ENCODE assay signal across 19 mouse cellular contexts in genomic region chr4:153768350-153768749, GRCm38 (mm10).
DNase-seq lines count a peak whose midpoint lies in the region; ATAC-seq and TF ChIP-seq lines count a peak whose summit lies in the region.
"Had no signal": no experiment of that assay in that cellular context is flagged by ENCODE, and none has a peak within 500 bp of the region (broad histone marks: within the 10 kb centered on the region; RNA-seq: fewer than 3 reads in every experiment).

No protein-coding gene starts in this region.

- intact Hi-C loops in heart, postnatal 14 days (cut with DNase I) = no loop called here

- 11% methylated on average over 3 of the region's 3 CpGs for WGBS in heart, embryonic 11.5 days (ENCODE audit: insufficient replicate concordance)
- WGBS in kidney, postnatal 0 days = 15% methylated on average over 3 of the region's 3 CpGs

- H3K36me3 ChIP-seq in heart, embryonic 11.5 days (ENCODE audit: control insufficient read depth, insufficient read depth, low read length) = no peaks in the 10 kb centered on the region
- no peaks in the 10 kb centered on the region for H3K36me3 ChIP-seq in kidney, postnatal 0 days (ENCODE audit: insufficient read depth, low read length)
- H3K36me3 ChIP-seq: forebrain, embryonic 15.5 days; limb, embryonic 13.5 days; liver, embryonic 13.5 days; lung, embryonic 15.5 days had no signal

- H3K9ac ChIP-seq in heart, embryonic 11.5 days (ENCODE audit: low read depth, low read length) = no peak overlapping the region
- no peak overlapping the region for H3K9ac ChIP-seq in kidney, postnatal 0 days (ENCODE audit: low read depth, low read length)
- H3K9ac ChIP-seq: forebrain, embryonic 15.5 days; limb, embryonic 13.5 days; liver, embryonic 13.5 days; lung, embryonic 15.5 days had no signal

- DNase-seq in embryo, embryonic 10 days (ENCODE audit: low spot score) = peak; percentile 30
- DNase-seq in embryo, embryonic 9.5 days (ENCODE audit: extremely low spot score) = no peak
- DNase-seq in heart, postnatal 14 days = no peak
- DNase-seq in kidney, postnatal 0 days (ENCODE audit: low spot score) = peak; percentile 47
- DNase-seq in kidney, postnatal 14 days = no peak
- peak; percentile 63 for DNase-seq in testis, postnatal 14 days (ENCODE audit: low spot score)
- no peak for DNase-seq in testis, postnatal 10 days (ENCODE audit: low spot score)
- DNase-seq: adrenal gland, adult 2 months; cerebellum, adult 8-10 months; kidney, adult 9 months; kidney, postnatal 4 days; liver, embryonic 13.5 days; midbrain, embryonic 14.5 days; spleen, adult 18-20 months had no signal

- no peak overlapping the region for H3K4me3 ChIP-seq in heart, embryonic 11.5 days (ENCODE audit: low read depth, low read length)
- H3K4me3 ChIP-seq in kidney, postnatal 0 days (replicated peaks; ENCODE audit: low read depth, low read length) = no peak overlapping the region
- H3K4me3 ChIP-seq: forebrain, embryonic 15.5 days; limb, embryonic 13.5 days; liver, embryonic 13.5 days; lung, embryonic 15.5 days had no signal

- H3K4me2 ChIP-seq in heart, embryonic 11.5 days = no peak overlapping the region
- no peak overlapping the region for H3K4me2 ChIP-seq in kidney, postnatal 0 days (ENCODE audit: low read length)
- H3K4me2 ChIP-seq: forebrain, embryonic 15.5 days; limb, embryonic 13.5 days; liver, embryonic 13.5 days; lung, embryonic 15.5 days had no signal

- H3K9me3 ChIP-seq in heart, embryonic 11.5 days (replicated peaks; ENCODE audit: control insufficient read depth, low read length) = peaks cover 5% of the 10 kb centered on the region; the same call in 1 of the 2 replicates
- H3K9me3 ChIP-seq in kidney, postnatal 0 days (replicated peaks; ENCODE audit: low read length) = no peaks in the 10 kb centered on the region
- H3K9me3 ChIP-seq: forebrain, embryonic 15.5 days; limb, embryonic 13.5 days; lung, embryonic 15.5 days had no signal

- H3K27me3 ChIP-seq in heart, embryonic 11.5 days (ENCODE audit: control insufficient read depth, insufficient read depth, low read length) = no peaks in the 10 kb centered on the region
- no peaks in the 10 kb centered on the region for H3K27me3 ChIP-seq in kidney, postnatal 0 days (ENCODE audit: insufficient read depth, low read length)
- H3K27me3 ChIP-seq: forebrain, embryonic 15.5 days; limb, embryonic 13.5 days; liver, embryonic 13.5 days; lung, embryonic 15.5 days had no signal

- no peak for TF ChIP-seq CTCF in kidney, postnatal 0 days (IDR thresholded peaks at IDR 0.05; ENCODE audit: low read depth)

- ATAC-seq in heart, embryonic 11.5 days (replicated peaks; ENCODE audit: insufficient number of reproducible peaks, low FRiP score, low TSS enrichment) = no peak
- no peak for ATAC-seq in kidney, postnatal 0 days (replicated peaks; ENCODE audit: low FRiP score, low read depth)
- ATAC-seq: forebrain, embryonic 15.5 days; inflammation-experienced regulatory T-cells, adult 6 months had no signal

- 0 out of 2 replicates have a peak, but pooled peaks cover 4% of the 10 kb centered on the region for H3K4me1 ChIP-seq in heart, embryonic 11.5 days (ENCODE audit: control insufficient read depth, insufficient read depth, low read length)
- H3K4me1 ChIP-seq in kidney, postnatal 0 days (replicated peaks; ENCODE audit: insufficient read depth, low read length) = no peaks in the 10 kb centered on the region
- H3K4me1 ChIP-seq: limb, embryonic 13.5 days; liver, embryonic 13.5 days; lung, embryonic 15.5 days had no signal

- H3K27ac ChIP-seq in heart, embryonic 11.5 days (ENCODE audit: low read depth, low read length) = peak overlapping the region; percentile 16; the same call in 1 of the 2 replicates
- no peak overlapping the region for H3K27ac ChIP-seq in kidney, postnatal 0 days
- H3K27ac ChIP-seq: forebrain, embryonic 15.5 days; limb, embryonic 13.5 days; liver, embryonic 13.5 days; lung, embryonic 15.5 days had no signal

Comparison
In these comparisons a context has a peak if more than half of its experiments do, and no peak if none do; other contexts are left out.
1. DNase-seq: peak in embryo, embryonic 10 days (single experiment), kidney, postnatal 0 days (single experiment) and testis, postnatal 14 days (single experiment); none in embryo, embryonic 9.5 days (single experiment), heart, postnatal 14 days (0 of 2), kidney, postnatal 14 days (single experiment) and testis, postnatal 10 days (single experiment).